Mouse (Mus musculus) heart, embryonic 14.5 days (tissue): Measurements from ENCODE around the gene Capn15. TPM values are rescaled to one million over a fixed set of nuclear protein-coding genes. Genes with fewer than 3 reads are reported as not detected.

Experiments
- ATAC-seq: fragments of 200-750 bp; cut with Nextera tagmentation; 2 replicates; pipeline ENCODE4 v1.8.0; 2017; ENCODE audit warnings: low read depth, moderate TSS enrichment; ENCODE audit not compliant: insufficient number of reproducible peaks, insufficient read depth, low FRiP score
- H3K27ac ChIP-seq, 2 experiments: fragments of 200-500 bp in 1 of 2; fragments of 300-500 bp in 1 of 2; sonication (generic) in 1 of 2; replicated peaks in 1 of 2; 2 replicates each; pipeline ENCODE4 v1.5.1; 2012 to 2014; ENCODE audit warnings: low read depth in 2 of 2, low read length in 2 of 2, control low read depth in 1 of 2, mild to moderate bottlenecking in 1 of 2, mixed read lengths in 1 of 2; ENCODE audit not compliant: control insufficient read depth in 1 of 2, insufficient read depth in 1 of 2
- H3K27me3 ChIP-seq: fragments of 300-500 bp; sonication (generic); 2 replicates; pipeline ENCODE4 v1.6.1; 2014; ENCODE audit warnings: mild to moderate bottlenecking, low read length, control low read depth; ENCODE audit not compliant: control insufficient read depth, insufficient read depth
- H3K36me3 ChIP-seq: fragments of 300-500 bp; sonication (generic); 2 replicates; pipeline ENCODE4 v1.6.1; 2014; ENCODE audit warnings: mild to moderate bottlenecking, control low read depth, low read length, mixed read lengths; ENCODE audit not compliant: control insufficient read depth, insufficient read depth
- H3K4me1 ChIP-seq, 2 experiments: fragments of 200-500 bp in 1 of 2; fragments of 300-500 bp in 1 of 2; sonication (generic) in 1 of 2; 2 replicates each; pipeline ENCODE4 v1.6.1; 2012 to 2014; ENCODE audit warnings: low read length in 2 of 2, control low read depth in 1 of 2, mixed read lengths in 1 of 2; ENCODE audit not compliant: control insufficient read depth in 2 of 2, insufficient read depth in 2 of 2
- H3K4me2 ChIP-seq: fragments of 300-500 bp; sonication (generic); 2 replicates; pipeline ENCODE4 v1.6.1; 2014; ENCODE audit warnings: mild to moderate bottlenecking, low read length
- H3K4me3 ChIP-seq, 2 experiments: fragments of 200-500 bp in 1 of 2; fragments of 300-500 bp in 1 of 2; sonication (generic) in 1 of 2; 2 replicates each; pipeline ENCODE4 v1.5.1; 2012 to 2014; ENCODE audit warnings: low read length in 2 of 2, mild to moderate bottlenecking in 2 of 2, control low read depth in 1 of 2, low read depth in 1 of 2, moderate library complexity in 1 of 2; ENCODE audit not compliant: control insufficient read depth in 1 of 2, insufficient read depth in 1 of 2
- H3K9ac ChIP-seq: fragments of 300-500 bp; sonication (generic); 2 replicates; pipeline ENCODE4 v1.6.1; 2014; ENCODE audit warnings: mild to moderate bottlenecking, low read length
- H3K9me3 ChIP-seq: fragments of 300-500 bp; sonication (generic); 2 replicates; pipeline ENCODE4 v1.6.1; 2016; ENCODE audit warnings: low read length, control low read depth; ENCODE audit not compliant: control insufficient read depth
- whole genome bisulfite sequencing: fragments of 180-500 bp; shearing (Covaris S2); extraction: QIAGEN DNeasy Blood & Tissue Kit; methylation state at CpG from one replicate; pipeline ENCODE4 v1.1.7; 2014; 5-methylcytosine and 5-hydroxymethylcytosine counted together
- polyA plus RNA-seq: library from polyadenylated mRNA; unstranded; fragments of >200 nt; fragmentation: Nextera tagmentation; extraction: Ambion mirVana; gene quantifications from 2 replicates; pipeline ENCODE4 v1.2.1, GENCODE M21; 2014

Capn15 gene
- polyA plus RNA-seq, 1 experiment from 2014 or later: 11.3 TPM

DNA sequence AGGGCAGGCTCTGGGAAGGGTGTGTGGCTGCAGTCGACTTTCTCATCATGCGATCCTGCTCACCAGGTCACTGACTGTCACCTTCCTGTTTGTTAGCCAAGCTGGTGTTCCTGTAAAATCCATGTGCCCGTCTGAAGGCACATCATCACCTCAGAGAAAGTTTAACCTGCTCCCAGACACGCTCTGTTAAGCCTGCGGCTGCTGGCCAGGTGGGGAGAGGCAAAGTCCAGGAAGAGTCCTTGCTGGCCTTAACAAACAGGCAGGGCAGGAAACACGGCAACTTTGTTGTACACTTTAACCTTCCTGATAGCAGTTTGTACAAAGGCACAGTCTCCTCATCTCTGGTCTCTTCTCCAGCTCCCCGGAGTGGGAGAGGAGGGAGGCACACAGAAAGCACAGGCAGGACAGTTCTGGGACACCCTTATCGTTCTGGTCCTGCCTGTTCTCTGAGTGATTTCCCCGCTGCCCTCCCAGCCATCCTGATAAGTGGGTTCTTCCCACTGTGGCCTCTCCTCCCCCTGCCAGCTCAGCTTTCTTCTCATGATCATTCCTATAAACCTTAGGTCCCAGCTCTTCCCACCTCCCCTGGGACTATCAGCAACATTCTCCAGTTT, 36.2 kb upstream of the Capn15 start:
- no peak for ATAC-seq
- Histone ChIP-seq H3K27ac (0 out of 4 replicates have a peak overlapping the region, but pooled peaks of 1 of the 2 experiments have one; percentile 22), H3K4me3 (no peak overlapping the region), H3K9ac (peak overlapping the region; percentile 5; the same call in 1 of the 2 replicates), H3K36me3 (0 out of 2 replicates have a peak, but pooled peaks cover 4% of the 10 kb centered on the region), H3K4me2 (no peak overlapping the region), H3K4me1 (peaks cover 15 to 27% of the 10 kb centered on the region in 2 experiments), H3K9me3 (no peaks in the 10 kb centered on the region), H3K27me3 (no peaks in the 10 kb centered on the region)
- 26% methylated on average over 9 of the region's 9 CpGs for whole genome bisulfite sequencing

DNA sequence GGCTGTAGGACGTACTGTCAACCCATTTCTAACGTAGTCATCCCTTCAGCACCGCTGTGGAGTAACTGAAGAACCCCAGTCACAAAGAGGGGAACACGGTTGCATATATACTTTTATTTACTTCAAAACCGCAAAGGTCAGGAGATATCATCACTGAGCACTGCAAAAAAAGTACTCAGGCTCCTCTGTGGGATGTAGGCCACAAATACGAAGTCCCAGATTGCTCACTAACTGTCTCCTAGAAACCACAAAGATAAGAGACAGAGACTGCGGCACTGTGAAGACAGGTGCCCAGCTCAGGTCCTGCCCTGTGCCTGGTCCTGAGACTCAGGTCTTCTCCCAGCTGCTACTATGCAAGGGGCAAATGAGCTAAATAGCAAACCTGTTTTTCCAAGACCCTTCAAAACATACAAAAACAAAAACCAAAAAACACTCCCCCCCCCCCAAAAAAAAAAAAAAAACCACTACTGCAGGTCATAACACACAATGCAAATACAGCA, 35.3 kb upstream of the Capn15 start:
- H3K9ac ChIP-seq: no peak overlapping the region
- no peak for ATAC-seq
- H3K4me1 ChIP-seq: peaks cover 15 to 27% of the 10 kb centered on the region in 2 experiments
- no peaks in the 10 kb centered on the region for H3K27me3 ChIP-seq
- 64% methylated on average over 7 of the region's 7 CpGs for WGBS
- no peak overlapping the region for H3K4me2 ChIP-seq
- H3K27ac ChIP-seq: no peak overlapping the region
- no peak overlapping the region for H3K4me3 ChIP-seq
- peaks cover 5% of the 10 kb centered on the region; the same call in 1 of the 2 replicates for H3K36me3 ChIP-seq
- H3K9me3 ChIP-seq: no peaks in the 10 kb centered on the region

GRCm38 (mm10) chr17:26018388-26018787, 32.8 kb upstream of the Capn15 start:
- H3K4me1 ChIP-seq: peaks cover 15 to 27% of the 10 kb centered on the region in 2 experiments
- ATAC-seq: no peak
- WGBS: 41% methylated on average over 3 of the region's 3 CpGs
- H3K4me3 ChIP-seq: no peak overlapping the region
- peak overlapping the region; percentile 32; the same call in 1 of the 2 replicates for H3K4me2 ChIP-seq
- H3K36me3 ChIP-seq: peaks cover 24% of the 10 kb centered on the region
- H3K27ac ChIP-seq: peak overlapping the region; percentile 60 to 63; a peak in 3 of 4 replicates
- 0 out of 2 replicates have a peak overlapping the region, but pooled peaks have one; percentile 5 for H3K9ac ChIP-seq
- no peaks in the 10 kb centered on the region for H3K9me3 ChIP-seq
- no peaks in the 10 kb centered on the region for H3K27me3 ChIP-seq

- 29% methylated on average over 5 of the region's 5 CpGs for WGBS
- Histone ChIP-seq H3K9ac (0 out of 2 replicates have a peak overlapping the region, but pooled peaks have one; percentile 5), H3K27ac (peak overlapping the region; percentile 60 to 63), H3K4me2 (peak overlapping the region; percentile 32; the same call in 1 of the 2 replicates), H3K27me3 (no peaks in the 10 kb centered on the region), H3K9me3 (no peaks in the 10 kb centered on the region), H3K4me3 (no peak overlapping the region), H3K36me3 (peaks cover 26% of the 10 kb centered on the region), H3K4me1 (peaks cover 15 to 27% of the 10 kb centered on the region in 2 experiments)
- ATAC-seq: no peak
Observed at GRCm38 (mm10) chr17:26017949-26018348, 32.4 kb upstream of the Capn15 start.

GRCm38 (mm10) chr17:26017021-26017420, 31.4 kb upstream of the Capn15 start:
- no peaks in the 10 kb centered on the region for H3K27me3 ChIP-seq
- no peaks in the 10 kb centered on the region for H3K9me3 ChIP-seq
- no peak overlapping the region for H3K27ac ChIP-seq
- ATAC-seq: no peak
- H3K9ac ChIP-seq: no peak overlapping the region
- no peak overlapping the region for H3K4me3 ChIP-seq
- peaks cover 32% of the 10 kb centered on the region for H3K36me3 ChIP-seq
- WGBS: 82% methylated on average over 3 of the region's 3 CpGs
- H3K4me1 ChIP-seq: peaks cover 12 to 23% of the 10 kb centered on the region in 2 experiments
- no peak overlapping the region for H3K4me2 ChIP-seq

DNA sequence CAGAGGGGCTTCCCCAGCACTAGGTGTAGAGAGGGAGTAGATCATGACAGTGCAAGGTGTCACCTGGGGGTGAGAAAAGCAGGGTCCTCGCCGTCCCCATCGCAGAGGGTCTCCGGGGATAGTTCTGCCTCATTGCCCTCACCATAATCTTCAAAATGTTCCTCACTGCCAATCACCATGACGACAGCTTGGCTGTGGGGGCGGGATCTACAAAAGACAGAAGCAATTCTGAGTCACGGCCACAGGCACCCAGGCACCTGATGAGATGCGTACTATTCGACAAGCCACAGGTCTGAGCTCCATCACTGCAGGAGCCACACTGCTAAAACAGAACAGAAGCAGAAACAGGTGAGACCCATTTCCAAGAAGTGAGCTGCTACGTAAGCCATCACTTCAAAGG, 28.1 kb upstream of the Capn15 start:
- WGBS: 85% methylated on average over 10 of the region's 10 CpGs
- ATAC-seq: no peak
- Histone ChIP-seq H3K36me3 (peaks cover 42% of the 10 kb centered on the region), H3K4me3 (no peak overlapping the region), H3K4me1 (peaks cover 10 to 19% of the 10 kb centered on the region in 2 experiments), H3K27ac (no peak overlapping the region), H3K27me3 (no peaks in the 10 kb centered on the region), H3K9ac (no peak overlapping the region), H3K9me3 (no peaks in the 10 kb centered on the region), H3K4me2 (no peak overlapping the region)

DNA sequence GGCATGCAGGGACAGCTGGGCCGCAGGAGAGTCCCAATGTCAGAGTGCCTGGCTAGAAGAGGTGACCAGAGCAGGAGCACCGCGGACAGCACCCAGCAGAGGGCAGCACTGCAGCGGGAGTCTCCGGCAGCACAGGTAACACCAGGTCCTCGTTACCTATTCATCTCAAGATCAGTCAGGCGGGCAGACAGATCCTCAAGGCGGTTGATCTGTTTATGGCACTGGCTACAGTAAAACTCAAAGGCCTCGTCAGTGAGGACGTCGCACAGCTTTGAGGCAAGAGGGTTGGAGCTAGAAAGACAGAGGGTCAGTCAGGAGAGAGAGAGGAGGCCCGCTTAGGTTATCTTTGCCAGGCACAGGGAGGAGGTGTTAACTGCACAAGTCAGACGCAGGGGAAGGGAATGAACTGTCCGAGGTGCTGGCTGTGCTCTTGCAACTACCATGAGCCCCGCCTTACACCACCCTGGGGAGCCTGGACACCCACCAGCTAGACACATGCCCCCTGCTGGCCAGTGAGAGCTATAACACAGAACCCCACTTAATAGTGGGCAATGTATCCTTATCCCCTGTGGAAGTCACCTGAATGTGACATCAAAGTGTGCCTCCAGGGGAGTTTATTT, 26.4 kb upstream of the Capn15 start:
- H3K9me3 ChIP-seq: no peaks in the 10 kb centered on the region
- WGBS: 8% methylated on average over 15 of the region's 15 CpGs
- no peaks in the 10 kb centered on the region for H3K27me3 ChIP-seq
- peaks cover 45% of the 10 kb centered on the region for H3K36me3 ChIP-seq
- peaks cover 3 to 7% of the 10 kb centered on the region in 2 experiments; a peak in 2 of 4 replicates for H3K4me1 ChIP-seq
- peak overlapping the region; percentile 28 for H3K4me2 ChIP-seq
- no peak overlapping the region for H3K9ac ChIP-seq
- no peak overlapping the region for H3K27ac ChIP-seq
- peak; percentile 75 for ATAC-seq
- H3K4me3 ChIP-seq: no peak overlapping the region
